Mouse (Mus musculus): ENCODE data around the gene Btbd9. TPM values are rescaled to one million over a fixed set of nuclear protein-coding genes. Genes with fewer than 3 reads are reported as not detected.

Gene Btbd9
- polyA plus RNA-seq, 1 experiment from 2014 or later: 76.1 TPM

GRCm38 (mm10) chr17:30594407-30594806 is 18.1 kb upstream of the Btbd9 start:
- Histone ChIP-seq H3K4me2 (replicated peaks) (no peak overlapping the region), H3K9ac (no peak overlapping the region), H3K27me3 (no peaks in the 10 kb centered on the region), H3K27ac (no peak overlapping the region), H3K36me3 (peaks cover 64% of the 10 kb centered on the region), H3K4me1 (no peaks in the 10 kb centered on the region), H3K4me3 (no peak overlapping the region), H3K9me3 (no peaks in the 10 kb centered on the region)
- ATAC-seq (ENCODE audit: low FRiP score, low read depth): no peak
- whole genome bisulfite sequencing: 59% methylated on average over 5 of the region's 5 CpGs

GRCm38 (mm10) chr17:30590417-30591198 is 14.3 kb upstream of the Btbd9 start:
- ATAC-seq (ENCODE audit: low FRiP score, low read depth): no peak; the same call in 1 of the 2 replicates
- H3K27ac ChIP-seq: no peak overlapping the region
- 63% methylated on average over 17 of the region's 17 CpGs for WGBS

GRCm38 (mm10) chr17:30583258-30584001 is 7.1 kb upstream of the Btbd9 start:
- H3K36me3 ChIP-seq: no peaks in the 10 kb centered on the region
- no peaks in the 10 kb centered on the region for H3K4me1 ChIP-seq
- no peak for ATAC-seq (ENCODE audit: low FRiP score, low read depth)
- H3K4me2 ChIP-seq (replicated peaks): no peak overlapping the region
- H3K27me3 ChIP-seq: no peaks in the 10 kb centered on the region
- 74% methylated on average over 2 of the region's 2 CpGs for WGBS
- H3K4me3 ChIP-seq: no peak overlapping the region
- no peak overlapping the region for H3K27ac ChIP-seq
- H3K9me3 ChIP-seq: no peaks in the 10 kb centered on the region
- H3K9ac ChIP-seq: no peak overlapping the region

More at GRCm38 (mm10) chr17:30590417-30591198, 14.3 kb upstream of the Btbd9 start:
- Histone ChIP-seq H3K27me3 (no peaks in the 10 kb centered on the region), H3K9ac (no peak overlapping the region), H3K4me1 (no peaks in the 10 kb centered on the region), H3K9me3 (no peaks in the 10 kb centered on the region), H3K36me3 (peaks cover 31% of the 10 kb centered on the region), H3K4me3 (no peak overlapping the region), H3K4me2 (replicated peaks) (no peak overlapping the region)

GRCm38 (mm10) chr17:30582313-30582712 is 6.0 kb upstream of the Btbd9 start:
- Histone ChIP-seq H3K27ac (no peak overlapping the region), H3K4me3 (no peak overlapping the region), H3K36me3 (no peaks in the 10 kb centered on the region), H3K27me3 (no peaks in the 10 kb centered on the region), H3K9ac (no peak overlapping the region), H3K4me1 (0 out of 2 replicates have a peak, but pooled peaks cover under 1% of the 10 kb centered on the region), H3K9me3 (no peaks in the 10 kb centered on the region), H3K4me2 (replicated peaks) (no peak overlapping the region)
- no peak for ATAC-seq (ENCODE audit: low FRiP score, low read depth)
- WGBS: 74% methylated on average over 3 of the region's 3 CpGs

GRCm38 (mm10) chr17:30581201-30581600 is 4.9 kb upstream of the Btbd9 start:
- 81% methylated on average over 6 of the region's 6 CpGs for WGBS
- H3K9ac ChIP-seq: no peak overlapping the region
- peaks cover 5% of the 10 kb centered on the region for H3K4me1 ChIP-seq
- no peak overlapping the region for H3K27ac ChIP-seq
- no peak overlapping the region for H3K4me3 ChIP-seq
- H3K9me3 ChIP-seq: no peaks in the 10 kb centered on the region
- no peaks in the 10 kb centered on the region for H3K27me3 ChIP-seq
- ATAC-seq (ENCODE audit: low FRiP score, low read depth): no peak
- no peaks in the 10 kb centered on the region for H3K36me3 ChIP-seq
- no peak overlapping the region for H3K4me2 ChIP-seq (replicated peaks)

- Histone ChIP-seq H3K9ac (no peak overlapping the region), H3K9me3 (no peaks in the 10 kb centered on the region), H3K4me3 (no peak overlapping the region), H3K27ac (no peak overlapping the region), H3K4me2 (replicated peaks) (no peak overlapping the region), H3K27me3 (no peaks in the 10 kb centered on the region), H3K36me3 (no peaks in the 10 kb centered on the region), H3K4me1 (peaks cover 5% of the 10 kb centered on the region)
- 67% methylated on average over 1 of the region's 1 CpGs for WGBS
- ATAC-seq (ENCODE audit: low FRiP score, low read depth): no peak
These were observed 4.5 kb upstream of the Btbd9 start for GRCm38 (mm10) chr17:30580781-30581180.

GRCm38 (mm10) chr17:30576946-30577345 is 658 bp upstream of the Btbd9 start:
- no peaks in the 10 kb centered on the region for H3K36me3 ChIP-seq

GRCm38 (mm10) chr17:30575121-30575904 is 975 bp downstream of the Btbd9 start:
- H3K9ac ChIP-seq: peak overlapping the region; percentile 74
- H3K4me3 ChIP-seq: peak overlapping the region; percentile 73
- ATAC-seq (ENCODE audit: low FRiP score, low read depth): peak; percentile 38
- H3K27me3 ChIP-seq: no peaks in the 10 kb centered on the region
- WGBS: 8% methylated on average over 35 of the region's 35 CpGs
- no peaks in the 10 kb centered on the region for H3K9me3 ChIP-seq
- H3K36me3 ChIP-seq: no peaks in the 10 kb centered on the region
- H3K4me2 ChIP-seq (replicated peaks): peak overlapping the region; percentile 68
- peaks cover 29% of the 10 kb centered on the region for H3K4me1 ChIP-seq
- H3K27ac ChIP-seq: peak overlapping the region; percentile 73; the same call in 1 of the 2 replicates

More at GRCm38 (mm10) chr17:30576946-30577345, 658 bp upstream of the Btbd9 start:
- Histone ChIP-seq H3K9me3 (no peaks in the 10 kb centered on the region), H3K27me3 (no peaks in the 10 kb centered on the region), H3K27ac (no peak overlapping the region), H3K9ac (peak overlapping the region; percentile 74), H3K4me2 (replicated peaks) (peak overlapping the region; percentile 68), H3K4me3 (peak overlapping the region; percentile 73), H3K4me1 (peaks cover 23% of the 10 kb centered on the region)
- 64% methylated on average over 12 of the region's 12 CpGs for WGBS
- ATAC-seq (ENCODE audit: low FRiP score, low read depth): no peak

GRCm38 (mm10) chr17:30574783-30575075 is 1.6 kb downstream of the Btbd9 start:
- Histone ChIP-seq H3K4me1 (peaks cover 29% of the 10 kb centered on the region), H3K27me3 (no peaks in the 10 kb centered on the region), H3K4me2 (replicated peaks) (peak overlapping the region; percentile 68), H3K9ac (no peak overlapping the region), H3K27ac (no peak overlapping the region), H3K9me3 (no peaks in the 10 kb centered on the region), H3K36me3 (no peaks in the 10 kb centered on the region), H3K4me3 (peak overlapping the region; percentile 73; the same call in 1 of the 2 replicates)
- 71% methylated on average over 8 of the region's 8 CpGs for WGBS
- no peak for ATAC-seq (ENCODE audit: low FRiP score, low read depth)

GRCm38 (mm10) chr17:30573990-30574782 is 2.1 kb downstream of the Btbd9 start:
- 48% methylated on average over 8 of the region's 8 CpGs for WGBS
- Histone ChIP-seq H3K4me2 (replicated peaks) (peak overlapping the region; percentile 68), H3K27me3 (no peaks in the 10 kb centered on the region), H3K9ac (no peak overlapping the region), H3K4me3 (no peak overlapping the region), H3K9me3 (no peaks in the 10 kb centered on the region), H3K27ac (no peak overlapping the region), H3K4me1 (peaks cover 29% of the 10 kb centered on the region), H3K36me3 (no peaks in the 10 kb centered on the region)
- ATAC-seq (ENCODE audit: low FRiP score, low read depth): no peak

GRCm38 (mm10) chr17:30570971-30571370 is 5.3 kb downstream of the Btbd9 start:
- Histone ChIP-seq H3K27ac (no peak overlapping the region), H3K27me3 (no peaks in the 10 kb centered on the region), H3K4me1 (peaks cover 24% of the 10 kb centered on the region), H3K4me2 (replicated peaks) (no peak overlapping the region), H3K36me3 (no peaks in the 10 kb centered on the region), H3K9me3 (no peaks in the 10 kb centered on the region), H3K4me3 (no peak overlapping the region), H3K9ac (no peak overlapping the region)
- WGBS: 51% methylated on average over 3 of the region's 3 CpGs
- no peak for ATAC-seq (ENCODE audit: low FRiP score, low read depth)

All from limb, embryonic 13.5 days (tissue).